In genomic region chr8:120616663-120617626, GRCm38 (mm10) we compare ENCODE assay signal across 13 mouse cellular contexts. TPM values are rescaled to one million over a fixed set of nuclear protein-coding genes. Genes with fewer than 3 reads are reported as not detected.
DNase-seq lines count a peak whose midpoint lies in the region; ATAC-seq and TF ChIP-seq lines count a peak whose summit lies in the region.
"Had no signal": no experiment of that assay in that cellular context is flagged by ENCODE, and none has a peak within 500 bp of the region (broad histone marks: within the 10 kb centered on the region; RNA-seq: fewer than 3 reads in every experiment).

No protein-coding gene starts in this region.

- 0 out of 2 replicates have a peak, but pooled peaks cover 4% of the 10 kb centered on the region for H3K27me3 ChIP-seq in heart, postnatal 0 days (ENCODE audit: control insufficient read depth, insufficient read depth, low read length)
- no peaks in the 10 kb centered on the region for H3K27me3 ChIP-seq in heart, adult 2 months (ENCODE audit: control insufficient read depth, insufficient read depth, low read length)
- H3K27me3 ChIP-seq in embryonic facial prominence, embryonic 11.5 days (ENCODE audit: control insufficient read depth, insufficient read depth, low read length), result no peaks in the 10 kb centered on the region
- H3K27me3 ChIP-seq in hindbrain, embryonic 15.5 days, result no peaks in the 10 kb centered on the region
- H3K27me3 ChIP-seq in neural tube, embryonic 14.5 days (ENCODE audit: control insufficient read depth, insufficient read depth, low read length), result no peaks in the 10 kb centered on the region
- H3K27me3 ChIP-seq: heart, embryonic 15.5 days had no signal

- H3K36me3 ChIP-seq in heart, postnatal 0 days (replicated peaks; ENCODE audit: control insufficient read depth, insufficient read depth, low read length), result no peaks in the 10 kb centered on the region
- H3K36me3 ChIP-seq in heart, adult 2 months (ENCODE audit: control insufficient read depth, insufficient read depth, low read length), result no peaks in the 10 kb centered on the region
- no peaks in the 10 kb centered on the region for H3K36me3 ChIP-seq in embryonic facial prominence, embryonic 11.5 days (replicated peaks; ENCODE audit: control insufficient read depth, insufficient read depth, low read depth, low read length)
- no peaks in the 10 kb centered on the region for H3K36me3 ChIP-seq in hindbrain, embryonic 15.5 days
- no peaks in the 10 kb centered on the region for H3K36me3 ChIP-seq in neural tube, embryonic 14.5 days (ENCODE audit: control insufficient read depth, insufficient read depth, low read length)
- H3K36me3 ChIP-seq: heart, embryonic 15.5 days had no signal

- DNase-seq in heart, postnatal 0 days (ENCODE audit: low spot score), result no peak
- DNase-seq in heart, adult 2 months, result no peak
- peak; percentile 45 for DNase-seq in embryonic facial prominence, embryonic 11.5 days (ENCODE audit: low spot score)
- no peak for DNase-seq in gastrocnemius, adult 2 months
- DNase-seq in liver, result no peak
- DNase-seq in layer of hippocampus, adult 18-20 months (ENCODE audit: low spot score in 2 of 2), result no peak
- DNase-seq: cerebellum, adult 18-20 months had no signal

- TF ChIP-seq EP300 in heart, postnatal 0 days (IDR thresholded peaks at IDR 0.05; ENCODE audit: low read depth), result no peak
- TF ChIP-seq EP300 in heart, adult 2 months (IDR thresholded peaks at IDR 0.05; ENCODE audit: insufficient read depth, low read depth, low read length), result no peak

- peaks cover 18% of the 10 kb centered on the region; the same call in 1 of the 2 replicates for H3K4me1 ChIP-seq in heart, postnatal 0 days (ENCODE audit: control insufficient read depth, insufficient read depth)
- no peaks in the 10 kb centered on the region for H3K4me1 ChIP-seq in heart, adult 2 months (ENCODE audit: control insufficient read depth, insufficient read depth, low read length)
- peaks cover 3% of the 10 kb centered on the region; the same call in 1 of the 2 replicates for H3K4me1 ChIP-seq in embryonic facial prominence, embryonic 11.5 days (ENCODE audit: control insufficient read depth, insufficient read depth, low read length)
- H3K4me1 ChIP-seq in hindbrain, embryonic 15.5 days (replicated peaks), result peaks cover 18% of the 10 kb centered on the region
- peaks cover 7% of the 10 kb centered on the region; the same call in 1 of the 2 replicates for H3K4me1 ChIP-seq in neural tube, embryonic 14.5 days (ENCODE audit: control insufficient read depth, insufficient read depth, low read length)

- intact Hi-C loops in heart, adult 2 months (cut with DNase I), result no loop called here
- intact Hi-C loops in gastrocnemius, adult 2 months (cut with DNase I), result no loop called here

- H3K9ac ChIP-seq in heart, postnatal 0 days (replicated peaks; ENCODE audit: low read depth, low read length), result no peak overlapping the region
- no peak overlapping the region for H3K9ac ChIP-seq in heart, adult 2 months (ENCODE audit: low read depth, low read length)
- H3K9ac ChIP-seq in embryonic facial prominence, embryonic 11.5 days (replicated peaks; ENCODE audit: low read length), result peak overlapping the region; percentile 28
- no peak overlapping the region for H3K9ac ChIP-seq in hindbrain, embryonic 15.5 days
- no peak overlapping the region for H3K9ac ChIP-seq in neural tube, embryonic 14.5 days (replicated peaks; ENCODE audit: low read depth, low read length)
- H3K9ac ChIP-seq: heart, embryonic 15.5 days had no signal

- H3K27ac ChIP-seq in heart, postnatal 0 days (ENCODE audit: low read depth), result no peak overlapping the region
- H3K27ac ChIP-seq in heart, adult 2 months, result no peak overlapping the region
- H3K27ac ChIP-seq in embryonic facial prominence, embryonic 11.5 days (replicated peaks; ENCODE audit: low read depth, low read length), result 0 out of 2 replicates have a peak overlapping the region, but pooled peaks have one; percentile 28
- peak overlapping the region; percentile 43; the same call in 1 of the 2 replicates for H3K27ac ChIP-seq in hindbrain, embryonic 15.5 days (replicated peaks)
- 0 out of 2 replicates have a peak overlapping the region, but pooled peaks have one; percentile 39 for H3K27ac ChIP-seq in neural tube, embryonic 14.5 days (ENCODE audit: low read depth, low read length)
- H3K27ac ChIP-seq in gastrocnemius, adult 2 months, result no peak overlapping the region
- H3K27ac ChIP-seq: heart, embryonic 15.5 days had no signal

- no peak overlapping the region for H3K4me3 ChIP-seq in heart, postnatal 0 days (ENCODE audit: low read depth, low read length)
- H3K4me3 ChIP-seq in heart, adult 2 months, result no peak overlapping the region
- H3K4me3 ChIP-seq in embryonic facial prominence, embryonic 11.5 days (ENCODE audit: low read depth, low read length), result no peak overlapping the region
- no peak overlapping the region for H3K4me3 ChIP-seq in hindbrain, embryonic 15.5 days
- no peak overlapping the region for H3K4me3 ChIP-seq in neural tube, embryonic 14.5 days (ENCODE audit: low read depth, low read length)
- no peak overlapping the region for H3K4me3 ChIP-seq in gastrocnemius, adult 2 months
- H3K4me3 ChIP-seq: erythroblast, embryonic 14.5 days; heart, embryonic 15.5 days had no signal

- no peak for TF ChIP-seq POLR2A in heart, adult 2 months (IDR thresholded peaks at IDR 0.05; ENCODE audit: insufficient read depth, low read depth, low read length)

- H3K9me3 ChIP-seq in heart, postnatal 0 days (replicated peaks; ENCODE audit: control insufficient read depth, low read length), result no peaks in the 10 kb centered on the region
- H3K9me3 ChIP-seq in embryonic facial prominence, embryonic 11.5 days (replicated peaks; ENCODE audit: control insufficient read depth, low read length), result no peaks in the 10 kb centered on the region
- no peaks in the 10 kb centered on the region for H3K9me3 ChIP-seq in hindbrain, embryonic 15.5 days
- no peaks in the 10 kb centered on the region for H3K9me3 ChIP-seq in neural tube, embryonic 14.5 days (ENCODE audit: control insufficient read depth, low read length)
- H3K9me3 ChIP-seq: heart, embryonic 15.5 days had no signal

- peak; percentile 19; the same call in 1 of the 2 replicates for ATAC-seq in heart, postnatal 0 days (ENCODE audit: insufficient read depth, low read depth)
- peak; percentile 68 for ATAC-seq in embryonic facial prominence, embryonic 11.5 days (replicated peaks; ENCODE audit: insufficient number of reproducible peaks, low FRiP score, low TSS enrichment, low read depth)
- peak; percentile 52; the same call in 1 of the 2 replicates for ATAC-seq in hindbrain, embryonic 15.5 days (ENCODE audit: low FRiP score, low read depth)
- ATAC-seq in neural tube, embryonic 14.5 days (ENCODE audit: low read depth), result peak; percentile 42; the same call in 1 of the 2 replicates

- WGBS in heart, postnatal 0 days, result 57% methylated on average over 7 of the region's 8 CpGs
- WGBS in heart, adult 2 months, result 68% methylated on average over 7 of the region's 8 CpGs
- WGBS in embryonic facial prominence, embryonic 11.5 days, result 19% methylated on average over 7 of the region's 8 CpGs
- 21% methylated on average over 8 of the region's 8 CpGs for WGBS in hindbrain, embryonic 15.5 days
- WGBS in neural tube, embryonic 14.5 days, result 27% methylated on average over 7 of the region's 8 CpGs

- H3K4me2 ChIP-seq in heart, postnatal 0 days (ENCODE audit: low read depth, low read length), result no peak overlapping the region
- H3K4me2 ChIP-seq in embryonic facial prominence, embryonic 11.5 days (ENCODE audit: low read depth, low read length), result no peak overlapping the region
- no peak overlapping the region for H3K4me2 ChIP-seq in hindbrain, embryonic 15.5 days
- no peak overlapping the region for H3K4me2 ChIP-seq in neural tube, embryonic 14.5 days (ENCODE audit: low read depth, low read length)
- H3K4me2 ChIP-seq: heart, embryonic 15.5 days had no signal

- H3K79me2 ChIP-seq in heart, adult 2 months (replicated peaks; ENCODE audit: control insufficient read depth, insufficient read depth, low read length), result no peaks in the 10 kb centered on the region

- no peak for TF ChIP-seq CTCF in heart, postnatal 0 days (IDR thresholded peaks at IDR 0.05; ENCODE audit: low read depth)
- no peak for TF ChIP-seq CTCF in heart, adult 2 months (IDR thresholded peaks at IDR 0.05)
- no peak for TF ChIP-seq CTCF in gastrocnemius, adult 2 months (IDR thresholded peaks at IDR 0.05)

RNA-seq across cellular contexts. Expression of gene Gins2, which starts 27.8 kb away (rescaled TPM):
- total RNA-seq in heart, postnatal 0 days (2014; rRNA removed; ENCODE audit: low replicate concordance), result 29.8 and 52.1 TPM in 2 replicates
- 19.3 and 23.8 TPM in 2 replicates for polyA plus RNA-seq in heart, postnatal 0 days (2015; fragmentation: Nextera tagmentation; extraction: Ambion mirVana)
- total RNA-seq in heart, adult 2 months (2021), result 1 to 10 TPM; 1.1 to 1.5 TPM
- 1.3 and 1.4 TPM in 2 replicates for polyA plus RNA-seq in heart, adult 2 months (2012; rRNA removed)
- polyA plus RNA-seq in embryonic facial prominence, embryonic 11.5 days (2014; fragmentation: Nextera tagmentation; extraction: Ambion mirVana), result 127 and 132 TPM in 2 replicates
- polyA plus RNA-seq in hindbrain, embryonic 15.5 days (2015; fragmentation: Nextera tagmentation; extraction: Ambion mirVana), result 19.0 and 24.9 TPM in 2 replicates
- polyA plus RNA-seq in neural tube, embryonic 14.5 days (2014; fragmentation: Nextera tagmentation; extraction: Ambion mirVana), result 10.5 and 13.1 TPM in 2 replicates
- total RNA-seq in gastrocnemius, adult 2 months (2021), result under 1 TPM; 0.36 to 0.67 TPM
- total RNA-seq in layer of hippocampus, adult 18-20 months (2021), result 1 to 10 TPM; 3.5 to 4.2 TPM

RNA-seq across cellular contexts. Expression of gene 1190005I06Rik, which starts 30.5 kb away (rescaled TPM):
- total RNA-seq in heart, postnatal 0 days (2014; rRNA removed; ENCODE audit: low replicate concordance), result 0.80 and 1.9 TPM in 2 replicates
- polyA plus RNA-seq in heart, postnatal 0 days (2015; fragmentation: Nextera tagmentation; extraction: Ambion mirVana), result 9.3 and 9.7 TPM in 2 replicates
- 1 to 10 TPM; 3.9 to 5.3 TPM for total RNA-seq in heart, adult 2 months (2021)
- 3.0 and 6.0 TPM in 2 replicates for polyA plus RNA-seq in heart, adult 2 months (2012; rRNA removed)
- 3.4 and 5.9 TPM in 2 replicates for polyA plus RNA-seq in embryonic facial prominence, embryonic 11.5 days (2014; fragmentation: Nextera tagmentation; extraction: Ambion mirVana)
- polyA plus RNA-seq in hindbrain, embryonic 15.5 days (2015; fragmentation: Nextera tagmentation; extraction: Ambion mirVana), result 15.8 and 17.3 TPM in 2 replicates
- polyA plus RNA-seq in neural tube, embryonic 14.5 days (2014; fragmentation: Nextera tagmentation; extraction: Ambion mirVana), result 9.9 and 10.0 TPM in 2 replicates
- total RNA-seq in gastrocnemius, adult 2 months (2021), result 1 to 10 TPM in 1 of 2 experiments, under 1 TPM in 1; 0.77 to 1.0 TPM
- 10 to 100 TPM; 17.4 to 17.6 TPM for total RNA-seq in layer of hippocampus, adult 18-20 months (2021)

RNA-seq across cellular contexts. Expression of gene Gm27021, which starts 50.9 kb away (rescaled TPM):
- 1.1 TPM in 1 of 2 replicates, not detected in the other for total RNA-seq in heart, postnatal 0 days (2014; rRNA removed; ENCODE audit: low replicate concordance)
- 0.63 and 5.4 TPM in 2 replicates for polyA plus RNA-seq in heart, postnatal 0 days (2015; fragmentation: Nextera tagmentation; extraction: Ambion mirVana)
- not detected for total RNA-seq in heart, adult 2 months (2021)
- not detected in 2 replicates for polyA plus RNA-seq in heart, adult 2 months (2012; rRNA removed)
- 1.8 and 3.0 TPM in 2 replicates for polyA plus RNA-seq in embryonic facial prominence, embryonic 11.5 days (2014; fragmentation: Nextera tagmentation; extraction: Ambion mirVana)
- 3.7 and 5.9 TPM in 2 replicates for polyA plus RNA-seq in hindbrain, embryonic 15.5 days (2015; fragmentation: Nextera tagmentation; extraction: Ambion mirVana)
- 4.6 and 8.4 TPM in 2 replicates for polyA plus RNA-seq in neural tube, embryonic 14.5 days (2014; fragmentation: Nextera tagmentation; extraction: Ambion mirVana)
- not detected for total RNA-seq in gastrocnemius, adult 2 months (2021)
- 1 to 10 TPM; 1.4 to 2.0 TPM for total RNA-seq in layer of hippocampus, adult 18-20 months (2021)
- total RNA-seq: liver, adult 2 months; megakaryocyte progenitor cell, adult 5-6 weeks had no signal
- polyA plus RNA-seq: liver, adult 2 months had no signal

RNA-seq across cellular contexts. Expression of gene Cox4i1, which starts 51.1 kb away (rescaled TPM):
- total RNA-seq in heart, postnatal 0 days (2014; rRNA removed; ENCODE audit: low replicate concordance), result 1,751 and 2,021 TPM in 2 replicates
- polyA plus RNA-seq in heart, postnatal 0 days (2015; fragmentation: Nextera tagmentation; extraction: Ambion mirVana), result 4,528 and 4,822 TPM in 2 replicates
- total RNA-seq in heart, adult 2 months (2021), result 1,000 to 10,000 TPM; 4,113 to 4,965 TPM
- polyA plus RNA-seq in heart, adult 2 months (2012; rRNA removed), result 4,656 and 4,851 TPM in 2 replicates
- 854 and 888 TPM in 2 replicates for polyA plus RNA-seq in embryonic facial prominence, embryonic 11.5 days (2014; fragmentation: Nextera tagmentation; extraction: Ambion mirVana)
- 1,171 and 1,185 TPM in 2 replicates for polyA plus RNA-seq in hindbrain, embryonic 15.5 days (2015; fragmentation: Nextera tagmentation; extraction: Ambion mirVana)
- 1,198 and 1,298 TPM in 2 replicates for polyA plus RNA-seq in neural tube, embryonic 14.5 days (2014; fragmentation: Nextera tagmentation; extraction: Ambion mirVana)
- 1,000 to 10,000 TPM; 1,376 to 1,812 TPM for total RNA-seq in gastrocnemius, adult 2 months (2021)
- total RNA-seq in layer of hippocampus, adult 18-20 months (2021), result 1,000 to 10,000 TPM; 1,117 to 1,130 TPM

RNA-seq across cellular contexts. Expression of gene Emc8, which starts 51.4 kb away (rescaled TPM):
- total RNA-seq in heart, postnatal 0 days (2014; rRNA removed; ENCODE audit: low replicate concordance), result 45.4 and 110 TPM in 2 replicates
- 127 and 134 TPM in 2 replicates for polyA plus RNA-seq in heart, postnatal 0 days (2015; fragmentation: Nextera tagmentation; extraction: Ambion mirVana)
- 10 to 100 TPM; 42.2 to 46.3 TPM for total RNA-seq in heart, adult 2 months (2021)
- 34.1 and 36.9 TPM in 2 replicates for polyA plus RNA-seq in heart, adult 2 months (2012; rRNA removed)
- polyA plus RNA-seq in embryonic facial prominence, embryonic 11.5 days (2014; fragmentation: Nextera tagmentation; extraction: Ambion mirVana), result 322 and 338 TPM in 2 replicates
- 114 and 124 TPM in 2 replicates for polyA plus RNA-seq in hindbrain, embryonic 15.5 days (2015; fragmentation: Nextera tagmentation; extraction: Ambion mirVana)
- polyA plus RNA-seq in neural tube, embryonic 14.5 days (2014; fragmentation: Nextera tagmentation; extraction: Ambion mirVana), result 95.8 and 125 TPM in 2 replicates
- 10 to 100 TPM; 22.2 to 25.6 TPM for total RNA-seq in gastrocnemius, adult 2 months (2021)
- 10 to 100 TPM; 74.7 to 96.9 TPM for total RNA-seq in layer of hippocampus, adult 18-20 months (2021)

Comparison
In these comparisons a context has a peak if more than half of its experiments do, and no peak if none do; other contexts are left out.
1. H3K27ac ChIP-seq: peak in embryonic facial prominence, embryonic 11.5 days (single experiment), hindbrain, embryonic 15.5 days (single experiment) and neural tube, embryonic 14.5 days (single experiment); none in heart, postnatal 0 days (single experiment), heart, adult 2 months (single experiment) and gastrocnemius, adult 2 months (single experiment).
2. Peak in every context shown above with its lines, with median percentiles within 50 percentile points of each other: ATAC-seq.